Mouse (Mus musculus) MEL (cell line): ENCODE measurements around the gene Trmt1.

Experiments
- CTCF ChIP-seq, 3 experiments: IDR thresholded peaks in 2 of 3; conservative IDR thresholded peaks in 1 of 3; 2 replicates each; pipeline ENCODE4 v1.5.1; 2011 to 2012; ENCODE audit warnings: low read length in 3 of 3, low read depth in 2 of 3, mild to moderate bottlenecking in 2 of 3, improper control_type of control experiment in 1 of 3, inconsistent platforms in 1 of 3, mixed read lengths in 1 of 3, moderate library complexity in 1 of 3; ENCODE audit not compliant: control insufficient read depth in 1 of 3, insufficient read depth in 1 of 3, poor library complexity in 1 of 3, severe bottlenecking in 1 of 3
- EP300 ChIP-seq, 2 experiments: IDR thresholded peaks; 2 replicates each; pipeline ENCODE4 v1.6.1; 2011; ENCODE audit warnings: improper control_type of control experiment in 2 of 2, low read length in 2 of 2, low read depth in 1 of 2, mild to moderate bottlenecking in 1 of 2
- GATA1 ChIP-seq: IDR thresholded peaks from 2 replicates; pipeline ENCODE4 v1.6.1; 2011; ENCODE audit warnings: low read depth, low read length, improper control_type of control experiment
- MAFK ChIP-seq: IDR thresholded peaks from 2 replicates; pipeline ENCODE4 v1.6.1; 2011; ENCODE audit warnings: low read depth, mild to moderate bottlenecking, low read length, improper control_type of control experiment, borderline replicate concordance
- MAX ChIP-seq: IDR thresholded peaks from 2 replicates; pipeline ENCODE4 v1.6.1; 2011; ENCODE audit warnings: low read length, improper control_type of control experiment
- MYC ChIP-seq: IDR thresholded peaks from 2 replicates; pipeline ENCODE4 v1.6.1; 2011; ENCODE audit warnings: low read depth, mild to moderate bottlenecking, low read length, improper control_type of control experiment, moderate library complexity
- POLR2A ChIP-seq, 2 experiments: IDR thresholded peaks; 2 replicates each; pipeline ENCODE4 v1.6.1; 2011 to 2012; ENCODE audit warnings: low read length in 2 of 2, mild to moderate bottlenecking in 2 of 2, control low read depth in 1 of 2, improper control_type of control experiment in 1 of 2, low read depth in 1 of 2, moderate library complexity in 1 of 2; ENCODE audit not compliant: control insufficient read depth in 1 of 2, insufficient read depth in 1 of 2, poor library complexity in 1 of 2
- RAD21 ChIP-seq: IDR thresholded peaks from 2 replicates; pipeline ENCODE4 v1.6.1; 2011; ENCODE audit warnings: mild to moderate bottlenecking, low read depth, low read length, improper control_type of control experiment
- USF2 ChIP-seq, 2 experiments: IDR thresholded peaks; 2 replicates each; pipeline ENCODE4 v1.6.1; 2011 to 2012; ENCODE audit warnings: improper control_type of control experiment in 2 of 2, low read length in 2 of 2, borderline replicate concordance in 1 of 2, inconsistent platforms in 1 of 2, low read depth in 1 of 2, mild to moderate bottlenecking in 1 of 2; ENCODE audit not compliant: insufficient read depth in 1 of 2
- ZC3H11A ChIP-seq: IDR thresholded peaks from 2 replicates; pipeline ENCODE4 v1.6.1; 2012; ENCODE audit warnings: low read depth, mild to moderate bottlenecking, inconsistent platforms, low read length, improper control_type of control experiment
- ZKSCAN1 ChIP-seq: IDR thresholded peaks from 2 replicates; pipeline ENCODE4 v1.6.1; 2012; ENCODE audit warnings: low read depth, mild to moderate bottlenecking, inconsistent platforms, low read length, improper control_type of control experiment, moderate library complexity
- ZMIZ1 ChIP-seq: IDR thresholded peaks from 2 replicates; pipeline ENCODE4 v1.6.1; 2012; ENCODE audit warnings: low read depth, mild to moderate bottlenecking, inconsistent platforms, low read length, improper control_type of control experiment, moderate library complexity

DNA sequence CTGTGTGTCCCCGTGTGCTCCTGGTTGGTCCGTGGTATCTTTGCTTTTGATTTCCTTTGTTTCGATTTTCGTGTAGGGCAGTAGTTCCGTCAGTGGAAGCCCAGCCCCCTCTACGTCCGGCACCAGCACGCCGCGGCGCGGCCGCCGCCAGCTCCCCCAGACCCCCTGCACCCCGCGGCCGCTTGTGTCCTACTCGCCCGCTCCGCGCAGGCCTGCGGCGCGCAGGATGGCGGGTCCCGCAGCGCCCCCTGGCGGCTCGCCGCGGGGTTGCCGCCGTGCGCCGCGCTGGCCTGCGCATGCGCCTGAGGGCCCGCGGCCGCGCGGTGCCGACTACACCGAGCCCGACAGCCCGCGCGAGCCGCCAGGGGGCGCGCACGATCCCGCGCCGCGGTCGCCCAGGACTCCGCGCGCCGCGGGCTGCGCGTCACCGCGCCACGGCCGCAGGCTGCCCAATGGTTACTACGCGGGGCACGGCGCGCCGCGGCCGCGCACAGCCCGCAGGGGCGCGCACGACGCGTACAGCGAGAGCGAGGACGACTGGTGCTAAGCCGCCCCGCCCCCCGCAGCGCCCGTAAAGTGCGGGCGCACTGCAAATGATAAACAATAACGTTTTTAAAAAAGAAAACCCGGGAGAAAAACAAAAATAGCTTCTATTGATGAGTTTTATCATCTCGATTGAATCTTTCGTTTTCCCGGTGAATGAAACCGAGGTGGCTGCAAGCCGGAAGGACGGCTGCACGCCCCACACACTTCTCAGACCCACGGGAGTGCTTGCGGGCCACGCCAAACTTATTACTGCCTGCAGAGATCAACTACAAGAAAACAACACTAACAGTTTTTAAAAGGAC, 46.7 kb upstream of the Trmt1 start:
- TF ChIP-seq EP300 (IDR thresholded peaks at IDR 0.05; ENCODE audit: low read depth in 1 of 2, low read length in 2 of 2) (no peak), CTCF (IDR thresholded peaks at IDR 0.05 in 2 of 3, conservative IDR thresholded peaks at IDR 0.05 in 1 of 3; ENCODE audit: control insufficient read depth in 1 of 3, insufficient read depth in 1 of 3, low read depth in 2 of 3, low read length in 3 of 3, poor library complexity in 1 of 3, severe bottlenecking in 1 of 3) (peak in 2 of 3 experiments; percentile 69 to 80; a peak in 5 of 6 replicates), POLR2A (IDR thresholded peaks at IDR 0.05; ENCODE audit: control insufficient read depth in 1 of 2, insufficient read depth in 1 of 2, low read depth in 1 of 2, low read length in 2 of 2, poor library complexity in 1 of 2) (peak; percentile 80 to 88; a peak in 3 of 4 replicates), USF2 (IDR thresholded peaks at IDR 0.05; ENCODE audit: borderline replicate concordance in 1 of 2, insufficient read depth in 1 of 2, low read depth in 1 of 2, low read length in 2 of 2) (no peak), ZMIZ1 (peak; percentile 59; the same call in 1 of the 2 replicates), RAD21 (peak; percentile 29), ZKSCAN1 (no peak), MAX (peak; percentile 39; the same call in 1 of the 2 replicates), MAFK (no peak), ZC3H11A (no peak), GATA1 (no peak), MYC (no peak)
